Mouse (Mus musculus) midbrain, embryonic 16.5 days (tissue): Measurements from ENCODE around the gene Nudcd2. TPM values are rescaled to one million over a fixed set of nuclear protein-coding genes. Genes with fewer than 3 reads are reported as not detected.
"Not testable (repeated sequence)": the region's sequence is repeated elsewhere in the genome, so short reads cannot be mapped to it uniquely, and the experiment has no call there.

Source experiments
- ATAC-seq: fragments of 200-750 bp; cut with Nextera tagmentation; 2 replicates; pipeline ENCODE4 v1.8.0; 2017; ENCODE audit warnings: moderate TSS enrichment
- H3K27ac ChIP-seq: fragments of 300-500 bp; sonication (generic); 2 replicates; pipeline ENCODE4 v1.5.1; 2014; ENCODE audit warnings: mild to moderate bottlenecking, low read length, mixed read lengths
- H3K27me3 ChIP-seq: fragments of 300-500 bp; sonication (generic); 2 replicates; pipeline ENCODE4 v1.6.1; 2014; ENCODE audit warnings: low read depth, low read length, mixed read lengths; ENCODE audit not compliant: control insufficient read depth, insufficient read depth
- H3K36me3 ChIP-seq: fragments of 300-500 bp; sonication (generic); 2 replicates; pipeline ENCODE4 v1.6.1; 2014; ENCODE audit warnings: mild to moderate bottlenecking, low read length, moderate library complexity, mixed read lengths; ENCODE audit not compliant: control insufficient read depth, insufficient read depth
- H3K4me1 ChIP-seq: fragments of 300-500 bp; sonication (generic); 2 replicates; pipeline ENCODE4 v1.6.1; 2014; ENCODE audit warnings: mild to moderate bottlenecking, low read length, mixed read lengths; ENCODE audit not compliant: control insufficient read depth, insufficient read depth
- H3K4me2 ChIP-seq: fragments of 300-500 bp; sonication (generic); 2 replicates; pipeline ENCODE4 v1.6.1; 2014; ENCODE audit warnings: mild to moderate bottlenecking, low read length, mixed read lengths
- H3K4me3 ChIP-seq: fragments of 300-500 bp; sonication (generic); 2 replicates; pipeline ENCODE4 v1.5.1; 2014; ENCODE audit warnings: low read depth, mild to moderate bottlenecking, low read length, moderate library complexity, mixed read lengths
- H3K9ac ChIP-seq: fragments of 300-500 bp; sonication (generic); 2 replicates; pipeline ENCODE4 v1.6.1; 2014; ENCODE audit warnings: low read depth, low read length, mixed read lengths
- H3K9me3 ChIP-seq: fragments of 300-500 bp; sonication (generic); replicated peaks from 2 replicates; pipeline ENCODE4 v1.6.1; 2014; ENCODE audit warnings: mild to moderate bottlenecking, low read length, mixed read lengths; ENCODE audit not compliant: control insufficient read depth, poor library complexity, severe bottlenecking
- WGBS: fragments of 180-500 bp; shearing (Covaris S2); extraction: QIAGEN DNeasy Blood & Tissue Kit; methylation state at CpG from one replicate; pipeline ENCODE4 v1.1.7; 2014; 5-methylcytosine and 5-hydroxymethylcytosine counted together
- polyA plus RNA-seq: library from polyadenylated mRNA; unstranded; fragments of >200 nt; fragmentation: Nextera tagmentation; extraction: Ambion mirVana; gene quantifications from 2 replicates; pipeline ENCODE4 v1.2.1, GENCODE M21; 2015

Gene Nudcd2
- polyA plus RNA-seq, 1 experiment from 2014 or later: 49.3 TPM

DNA sequence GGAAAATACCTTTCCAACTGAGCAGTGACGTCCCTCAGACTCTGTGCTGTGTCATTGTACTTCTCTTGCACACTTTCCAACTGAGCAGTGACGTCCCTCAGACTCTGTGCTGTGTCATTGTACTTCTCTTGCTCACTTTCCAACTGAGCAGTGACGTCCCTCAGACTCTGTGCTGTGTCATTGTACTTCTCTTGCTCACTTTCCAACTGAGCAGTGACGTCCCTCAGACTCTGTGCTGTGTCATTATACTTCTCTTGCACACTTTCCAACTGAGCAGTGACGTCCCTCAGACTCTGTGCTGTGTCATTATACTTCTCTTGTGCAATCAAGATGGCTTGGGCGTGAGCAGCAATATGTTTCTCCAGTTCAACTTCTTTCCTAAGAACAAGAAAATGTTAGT is 23.6 kb upstream of the Nudcd2 start:
- not testable (repeated sequence) for H3K4me2 ChIP-seq, H3K9me3 ChIP-seq, H3K9ac ChIP-seq, H3K4me1 ChIP-seq, H3K27me3 ChIP-seq, H3K4me3 ChIP-seq, H3K27ac ChIP-seq, ATAC-seq, H3K36me3 ChIP-seq
- WGBS: 86% methylated on average over 6 of the region's 6 CpGs

DNA sequence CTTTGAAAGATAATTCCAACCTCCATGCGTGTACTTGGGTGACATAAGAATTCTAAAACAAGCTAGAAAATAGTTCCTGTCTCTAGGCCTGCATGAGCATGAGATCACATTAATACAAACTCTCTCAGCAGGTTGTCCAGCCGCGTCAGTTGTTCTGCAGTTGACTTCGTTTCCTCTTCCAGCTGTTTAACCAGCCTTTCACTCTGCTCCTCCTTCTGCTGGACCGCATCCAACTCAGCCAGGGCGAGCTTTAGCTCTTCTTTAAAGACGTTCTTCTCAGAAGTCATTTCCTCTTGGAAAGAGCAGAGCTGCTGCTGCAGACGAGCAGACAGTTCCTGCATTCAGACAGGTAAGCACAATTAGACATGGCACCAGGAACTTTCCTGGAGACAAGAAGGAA is 19.6 kb upstream of the Nudcd2 start:
- no peak for ATAC-seq
- H3K27me3 ChIP-seq: no peaks in the 10 kb centered on the region
- WGBS: 83% methylated on average over 8 of the region's 8 CpGs

GRCm38 (mm10) chr11:40715524-40715923 is 17.9 kb upstream of the Nudcd2 start:
- no peak overlapping the region for H3K4me2 ChIP-seq
- WGBS: 92% methylated on average over 5 of the region's 5 CpGs
- H3K27me3 ChIP-seq: no peaks in the 10 kb centered on the region
- H3K4me1 ChIP-seq: no peaks in the 10 kb centered on the region
- ATAC-seq: no peak
- H3K27ac ChIP-seq: no peak overlapping the region
- no peak overlapping the region for H3K4me3 ChIP-seq
- H3K36me3 ChIP-seq: no peaks in the 10 kb centered on the region
- no peaks in the 10 kb centered on the region for H3K9me3 ChIP-seq
- H3K9ac ChIP-seq: no peak overlapping the region

More for the DNA sequence above, 19.6 kb upstream of the Nudcd2 start:
- Histone ChIP-seq H3K4me1 (no peaks in the 10 kb centered on the region), H3K4me3 (no peak overlapping the region), H3K4me2 (no peak overlapping the region), H3K27ac (no peak overlapping the region), H3K9me3 (no peaks in the 10 kb centered on the region), H3K36me3 (no peaks in the 10 kb centered on the region), H3K9ac (no peak overlapping the region)

DNA sequence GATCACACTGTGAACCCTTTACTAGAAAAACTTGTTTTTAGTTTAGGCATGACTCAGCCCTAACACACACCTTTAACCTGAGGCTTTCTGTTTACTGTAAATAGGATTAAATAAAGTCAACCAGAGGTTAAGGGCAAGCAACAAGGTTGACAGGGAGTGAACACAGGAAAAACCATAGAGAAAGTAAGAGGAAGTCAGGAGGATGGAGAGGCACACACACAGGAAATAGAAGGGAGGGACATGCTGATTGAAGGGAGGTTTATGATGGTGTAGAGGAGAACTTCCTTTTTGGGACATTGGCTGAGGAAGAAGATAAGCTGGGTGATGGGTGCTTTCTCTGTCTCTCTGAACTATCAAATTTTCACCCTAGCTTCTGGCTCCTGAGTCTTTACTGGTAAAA is 15.1 kb upstream of the Nudcd2 start:
- H3K4me1 ChIP-seq: no peaks in the 10 kb centered on the region
- no peak overlapping the region for H3K27ac ChIP-seq
- no peak overlapping the region for H3K4me3 ChIP-seq
- H3K9ac ChIP-seq: no peak overlapping the region
- no peak for ATAC-seq
- H3K36me3 ChIP-seq: no peaks in the 10 kb centered on the region
- no peaks in the 10 kb centered on the region for H3K9me3 ChIP-seq
- no peak overlapping the region for H3K4me2 ChIP-seq
- no peaks in the 10 kb centered on the region for H3K27me3 ChIP-seq

GRCm38 (mm10) chr11:40732997-40733338 is 499 bp upstream of the Nudcd2 start:
- Histone ChIP-seq H3K4me2 (peak overlapping the region; percentile 86), H3K9ac (no peak overlapping the region)
- WGBS: 1% methylated on average over 14 of the region's 14 CpGs

DNA sequence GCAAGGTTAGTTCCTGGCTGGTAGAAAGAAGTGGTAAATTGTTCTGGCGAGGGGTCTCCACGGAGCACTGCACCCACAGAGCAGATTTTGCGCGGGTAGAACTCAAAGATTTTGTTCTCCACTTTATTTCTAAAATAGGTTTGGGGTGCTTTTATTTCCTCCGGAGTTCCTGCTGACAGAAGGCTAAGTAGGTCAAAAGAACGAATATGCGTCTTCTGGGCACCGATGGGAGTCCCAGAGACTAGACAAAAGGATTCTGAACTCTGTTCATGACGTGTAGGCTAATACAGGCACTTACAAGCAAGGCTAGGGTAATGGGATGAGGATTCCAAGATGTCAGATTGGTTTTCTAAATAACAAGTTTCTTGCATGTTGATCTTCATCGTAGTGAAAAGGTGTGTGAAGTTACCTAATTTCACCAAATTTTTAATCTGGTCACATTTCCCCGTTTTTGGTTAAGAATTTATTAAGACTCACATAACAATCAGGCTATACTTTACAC is 835 bp downstream of the Nudcd2 start:
- H3K4me2 ChIP-seq: peak overlapping the region; percentile 91
- peak overlapping the region; percentile 88 for H3K9ac ChIP-seq
- WGBS: 4% methylated on average over 11 of the region's 11 CpGs

More at GRCm38 (mm10) chr11:40732997-40733338, 499 bp upstream of the Nudcd2 start:
- H3K36me3 ChIP-seq: 0 out of 2 replicates have a peak, but pooled peaks cover 6% of the 10 kb centered on the region
- H3K27ac ChIP-seq: no peak overlapping the region
- H3K4me1 ChIP-seq: peaks cover 13% of the 10 kb centered on the region
- no peaks in the 10 kb centered on the region for H3K9me3 ChIP-seq
- no peaks in the 10 kb centered on the region for H3K27me3 ChIP-seq
- peak; percentile 64; the same call in 1 of the 2 replicates for ATAC-seq
- peak overlapping the region; percentile 98 for H3K4me3 ChIP-seq

GRCm38 (mm10) chr11:40737369-40737768 is 3.9 kb downstream of the Nudcd2 start:
- Histone ChIP-seq H3K4me1 (peaks cover 13% of the 10 kb centered on the region), H3K4me2 (no peak overlapping the region), H3K4me3 (no peak overlapping the region), H3K9ac (no peak overlapping the region), H3K27me3 (no peaks in the 10 kb centered on the region), H3K27ac (no peak overlapping the region), H3K9me3 (no peaks in the 10 kb centered on the region), H3K36me3 (peaks cover 15% of the 10 kb centered on the region; the same call in 1 of the 2 replicates)
- no peak for ATAC-seq
- 92% methylated on average over 3 of the region's 3 CpGs for WGBS

More for the DNA sequence above, 835 bp downstream of the Nudcd2 start:
- peaks cover 13% of the 10 kb centered on the region for H3K4me1 ChIP-seq
- no peaks in the 10 kb centered on the region for H3K27me3 ChIP-seq
- peak overlapping the region; percentile 98 for H3K4me3 ChIP-seq
- no peak for ATAC-seq
- H3K9me3 ChIP-seq: no peaks in the 10 kb centered on the region
- peaks cover 9% of the 10 kb centered on the region; the same call in 1 of the 2 replicates for H3K36me3 ChIP-seq
- peak overlapping the region; percentile 79; the same call in 1 of the 2 replicates for H3K27ac ChIP-seq

GRCm38 (mm10) chr11:40741605-40742262 is 8.3 kb downstream of the Nudcd2 start:
- Histone ChIP-seq H3K27me3 (no peaks in the 10 kb centered on the region), H3K9ac (no peak overlapping the region), H3K36me3 (peaks cover 12% of the 10 kb centered on the region; the same call in 1 of the 2 replicates), H3K9me3 (no peaks in the 10 kb centered on the region), H3K4me2 (no peak overlapping the region), H3K27ac (no peak overlapping the region), H3K4me3 (no peak overlapping the region), H3K4me1 (no peaks in the 10 kb centered on the region)
- 95% methylated on average over 12 of the region's 12 CpGs for WGBS
- no peak for ATAC-seq

DNA sequence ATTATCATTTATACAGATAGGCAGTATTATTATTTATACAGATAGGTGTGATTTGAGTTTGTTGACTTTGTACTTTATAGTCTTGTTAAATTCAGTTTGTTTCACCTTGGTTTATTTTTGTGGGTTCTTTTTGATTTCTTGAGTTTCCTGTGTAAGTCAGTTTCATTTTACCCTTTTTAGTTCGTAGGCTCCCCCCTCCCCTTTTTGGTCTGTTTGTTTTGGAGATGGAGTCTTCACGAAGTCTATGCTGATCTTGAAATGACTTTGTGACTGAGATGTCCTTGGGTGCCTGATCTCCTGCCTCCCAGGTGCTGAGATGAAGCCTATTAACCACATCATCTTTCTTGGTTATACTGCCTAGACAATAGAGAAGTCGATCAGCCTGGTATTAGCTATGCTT is 10.9 kb downstream of the Nudcd2 start:
- no peak overlapping the region for H3K4me2 ChIP-seq
- no peaks in the 10 kb centered on the region for H3K9me3 ChIP-seq
- no peak overlapping the region for H3K27ac ChIP-seq
- no peak overlapping the region for H3K9ac ChIP-seq
- no peak for ATAC-seq
- no peaks in the 10 kb centered on the region for H3K4me1 ChIP-seq
- H3K4me3 ChIP-seq: no peak overlapping the region
- 89% methylated on average over 3 of the region's 3 CpGs for WGBS
- H3K36me3 ChIP-seq: peaks cover 6% of the 10 kb centered on the region; the same call in 1 of the 2 replicates
- H3K27me3 ChIP-seq: no peaks in the 10 kb centered on the region
